Mouse (Mus musculus): ENCODE data around the gene Tmem132b. TPM values are rescaled to one million over a fixed set of nuclear protein-coding genes. Genes with fewer than 3 reads are reported as not detected.

Gene Tmem132b
- polyA plus RNA-seq, 1 experiment from 2014 or later: 0.11 TPM

DNA sequence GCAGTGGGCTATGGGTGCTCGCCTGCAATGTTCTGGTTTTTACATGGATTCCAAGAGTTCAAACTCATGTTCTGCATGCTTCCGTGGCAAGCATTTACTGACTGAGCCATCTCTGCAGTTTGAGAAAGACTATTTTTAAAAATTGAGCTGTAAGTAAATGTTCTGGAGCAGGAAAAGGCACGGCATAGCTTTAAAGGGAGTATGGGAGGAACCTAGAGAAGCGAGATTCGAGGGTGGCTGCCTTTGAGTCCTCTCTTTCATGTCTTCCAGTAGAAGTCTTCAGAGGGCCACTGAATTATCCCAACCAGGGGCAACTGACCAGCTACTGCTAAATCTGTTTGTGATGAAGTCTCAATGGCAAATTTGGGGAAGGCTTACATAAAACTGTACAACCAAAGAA, 221.0 kb downstream of the Tmem132b start:
- H3K36me3 ChIP-seq: no peaks in the 10 kb centered on the region
- no peaks in the 10 kb centered on the region for H3K9me3 ChIP-seq
- no peaks in the 10 kb centered on the region for H3K4me1 ChIP-seq
- 74% methylated on average over 5 of the region's 5 CpGs for WGBS
- no peak overlapping the region for H3K9ac ChIP-seq
- no peak for ATAC-seq (ENCODE audit: borderline replicate concordance, extremely low read depth, low FRiP score, low TSS enrichment)
- H3K4me3 ChIP-seq: no peak overlapping the region
- no peaks in the 10 kb centered on the region for H3K27me3 ChIP-seq
- no peak overlapping the region for H3K4me2 ChIP-seq
- no peak overlapping the region for H3K27ac ChIP-seq

DNA sequence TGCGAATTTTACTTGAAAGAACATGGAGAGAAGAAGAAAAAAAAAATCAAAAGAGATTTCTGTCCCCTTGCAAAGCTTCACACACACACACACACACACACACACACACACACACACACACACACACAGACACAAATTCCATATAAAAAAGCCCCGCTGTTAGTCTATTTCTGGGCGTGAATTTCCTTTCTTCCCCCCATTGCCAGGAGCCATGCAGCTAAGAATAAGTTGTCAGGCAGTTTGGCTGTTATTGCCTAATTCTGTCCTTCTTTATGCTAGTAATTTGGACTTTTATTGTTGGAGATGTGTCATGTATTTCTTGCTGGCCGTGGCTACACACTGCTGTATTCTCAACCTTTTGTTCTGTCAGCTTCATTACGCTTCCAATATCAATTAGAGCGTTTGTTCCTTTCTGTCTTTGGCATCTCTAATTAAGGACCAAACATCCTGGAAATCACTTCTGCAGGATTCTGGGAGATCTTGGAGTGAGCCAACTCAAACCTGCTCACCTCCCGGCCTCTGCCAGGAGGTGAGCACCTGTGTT, 225.5 kb downstream of the Tmem132b start:
- no peak overlapping the region for H3K9ac ChIP-seq
- no peak overlapping the region for H3K4me2 ChIP-seq
- WGBS: 86% methylated on average over 7 of the region's 7 CpGs
- no peak overlapping the region for H3K27ac ChIP-seq
- H3K4me3 ChIP-seq: no peak overlapping the region
- no peaks in the 10 kb centered on the region for H3K36me3 ChIP-seq
- no peak for ATAC-seq (ENCODE audit: borderline replicate concordance, extremely low read depth, low FRiP score, low TSS enrichment)
- H3K9me3 ChIP-seq: no peaks in the 10 kb centered on the region
- no peaks in the 10 kb centered on the region for H3K27me3 ChIP-seq
- no peaks in the 10 kb centered on the region for H3K4me1 ChIP-seq

DNA sequence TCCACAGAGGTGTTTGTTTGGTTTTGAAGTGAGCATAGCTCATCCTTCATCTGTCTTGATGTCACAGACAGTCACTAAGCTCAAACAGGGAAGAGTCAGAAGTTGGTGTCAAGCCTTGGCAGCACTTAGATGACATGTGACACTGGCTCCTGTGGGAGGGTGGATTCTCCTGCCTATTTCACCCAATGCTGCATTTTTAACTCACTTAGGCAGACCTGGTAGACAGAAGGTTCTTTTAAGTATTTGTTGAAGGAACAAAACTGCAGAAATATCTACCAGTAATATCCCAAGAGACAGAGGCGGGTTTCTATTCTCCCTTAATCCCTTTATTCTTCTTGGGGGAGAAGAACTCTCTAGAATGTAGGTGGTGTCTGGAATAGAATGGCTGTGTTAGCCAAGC, 226.9 kb downstream of the Tmem132b start:
- Histone ChIP-seq H3K9ac (no peak overlapping the region), H3K36me3 (no peaks in the 10 kb centered on the region), H3K4me2 (no peak overlapping the region), H3K4me1 (no peaks in the 10 kb centered on the region), H3K27me3 (no peaks in the 10 kb centered on the region), H3K9me3 (0 out of 2 replicates have a peak, but pooled peaks cover 7% of the 10 kb centered on the region), H3K4me3 (no peak overlapping the region), H3K27ac (no peak overlapping the region)
- 68% methylated on average over 1 of the region's 1 CpGs for WGBS
- no peak for ATAC-seq (ENCODE audit: borderline replicate concordance, extremely low read depth, low FRiP score, low TSS enrichment)

DNA sequence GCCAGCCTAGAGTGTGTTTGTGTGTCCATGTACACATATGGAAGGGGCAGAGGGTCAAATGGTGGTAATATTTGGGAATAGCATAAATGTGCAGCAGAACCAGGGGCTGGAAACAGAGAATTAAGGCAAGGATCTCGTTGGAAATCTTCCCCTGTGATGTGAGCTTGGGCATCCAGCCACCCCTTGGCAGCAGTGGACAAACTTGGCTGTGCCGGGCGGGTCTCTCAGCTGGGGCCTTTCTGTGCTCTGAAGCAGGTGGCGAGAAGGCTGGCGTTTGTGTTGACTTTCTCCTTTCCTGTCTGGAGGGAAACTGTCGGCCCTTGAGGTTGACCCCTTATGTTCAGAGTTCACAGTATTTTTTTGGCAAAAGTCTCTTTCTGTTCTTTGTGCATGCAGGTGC, 235.4 kb downstream of the Tmem132b start:
- no peak overlapping the region for H3K4me2 ChIP-seq
- no peaks in the 10 kb centered on the region for H3K4me1 ChIP-seq
- no peak overlapping the region for H3K4me3 ChIP-seq
- WGBS: 52% methylated on average over 6 of the region's 6 CpGs
- H3K27ac ChIP-seq: no peak overlapping the region
- no peak for ATAC-seq (ENCODE audit: borderline replicate concordance, extremely low read depth, low FRiP score, low TSS enrichment)
- no peaks in the 10 kb centered on the region for H3K27me3 ChIP-seq
- H3K36me3 ChIP-seq: no peaks in the 10 kb centered on the region
- no peak overlapping the region for H3K9ac ChIP-seq
- 0 out of 2 replicates have a peak, but pooled peaks cover 7% of the 10 kb centered on the region for H3K9me3 ChIP-seq

DNA sequence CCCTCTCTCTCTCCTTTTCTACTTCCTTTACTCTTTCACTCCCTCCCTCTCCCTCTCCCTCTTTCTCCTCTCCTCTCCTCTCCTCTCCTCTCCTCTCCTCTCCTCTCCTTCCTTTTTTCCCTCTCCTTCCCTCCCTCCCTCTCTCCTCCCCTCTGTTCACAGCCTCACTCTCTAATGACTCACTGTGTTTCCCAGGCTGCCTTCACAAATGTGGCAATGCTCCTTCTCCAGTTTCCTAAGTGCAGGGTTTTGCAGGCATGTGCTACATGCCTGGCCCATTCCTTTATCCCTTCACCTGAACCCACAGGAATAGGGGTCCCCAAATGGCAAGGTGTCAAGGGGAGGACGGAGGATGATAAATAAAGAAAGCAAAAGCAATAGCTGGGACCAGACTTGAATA, 236.4 kb downstream of the Tmem132b start:
- H3K4me2 ChIP-seq: no peak overlapping the region
- no peaks in the 10 kb centered on the region for H3K36me3 ChIP-seq
- no peak overlapping the region for H3K4me3 ChIP-seq
- H3K27ac ChIP-seq: no peak overlapping the region
- H3K9ac ChIP-seq: no peak overlapping the region
- WGBS: 28% methylated on average over 1 of the region's 1 CpGs
- 0 out of 2 replicates have a peak, but pooled peaks cover 3% of the 10 kb centered on the region for H3K9me3 ChIP-seq
- no peak for ATAC-seq (ENCODE audit: borderline replicate concordance, extremely low read depth, low FRiP score, low TSS enrichment)
- no peaks in the 10 kb centered on the region for H3K27me3 ChIP-seq
- no peaks in the 10 kb centered on the region for H3K4me1 ChIP-seq

DNA sequence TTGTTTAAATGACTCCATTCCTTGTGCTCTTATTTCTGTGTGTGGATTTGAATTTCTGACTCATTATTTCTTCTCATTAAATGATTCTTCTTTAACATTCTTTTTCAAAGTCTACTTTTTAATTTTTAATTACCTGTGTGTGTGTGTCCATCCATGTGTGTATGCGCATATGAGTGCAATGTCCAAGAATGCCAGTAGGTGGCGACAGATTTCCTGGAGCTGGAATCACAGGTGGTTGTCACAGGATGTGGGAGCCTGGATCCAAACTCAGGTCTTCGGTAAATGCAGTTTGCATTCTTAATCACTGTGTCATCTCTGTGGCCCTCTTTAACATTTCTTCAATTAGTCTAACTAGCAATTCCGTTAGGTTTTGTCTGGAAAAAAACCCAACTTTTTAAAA, 240.7 kb downstream of the Tmem132b start:
- H3K27ac ChIP-seq: no peak overlapping the region
- ATAC-seq (ENCODE audit: borderline replicate concordance, extremely low read depth, low FRiP score, low TSS enrichment): no peak
- 88% methylated on average over 4 of the region's 4 CpGs for WGBS
- H3K4me2 ChIP-seq: no peak overlapping the region
- no peaks in the 10 kb centered on the region for H3K9me3 ChIP-seq
- H3K4me1 ChIP-seq: no peaks in the 10 kb centered on the region
- no peaks in the 10 kb centered on the region for H3K27me3 ChIP-seq
- H3K9ac ChIP-seq: no peak overlapping the region
- no peaks in the 10 kb centered on the region for H3K36me3 ChIP-seq
- no peak overlapping the region for H3K4me3 ChIP-seq

DNA sequence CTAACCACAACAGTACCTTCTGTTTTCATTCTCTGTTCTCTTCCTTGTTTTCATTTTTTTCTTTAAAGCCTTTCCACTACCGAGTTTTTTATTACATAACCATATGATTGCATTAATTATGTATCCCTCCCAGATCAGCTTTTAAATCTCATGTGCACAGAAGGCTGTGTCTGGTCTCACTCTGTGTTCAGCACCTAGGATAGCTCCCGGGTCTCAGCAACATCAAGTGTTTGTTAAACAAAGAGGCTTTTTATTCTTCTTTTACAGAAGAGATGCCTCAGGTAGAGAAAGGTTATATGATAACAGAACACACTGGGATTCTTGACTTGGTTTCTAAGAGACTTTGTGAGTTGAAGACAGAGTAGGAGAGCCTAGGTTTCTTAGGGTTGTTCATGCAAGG, 241.2 kb downstream of the Tmem132b start:
- Histone ChIP-seq H3K9me3 (no peaks in the 10 kb centered on the region), H3K27ac (no peak overlapping the region), H3K9ac (no peak overlapping the region), H3K4me1 (no peaks in the 10 kb centered on the region), H3K4me3 (no peak overlapping the region), H3K36me3 (no peaks in the 10 kb centered on the region), H3K27me3 (no peaks in the 10 kb centered on the region), H3K4me2 (no peak overlapping the region)
- WGBS: 22% methylated on average over 2 of the region's 2 CpGs
- no peak for ATAC-seq (ENCODE audit: borderline replicate concordance, extremely low read depth, low FRiP score, low TSS enrichment)

DNA sequence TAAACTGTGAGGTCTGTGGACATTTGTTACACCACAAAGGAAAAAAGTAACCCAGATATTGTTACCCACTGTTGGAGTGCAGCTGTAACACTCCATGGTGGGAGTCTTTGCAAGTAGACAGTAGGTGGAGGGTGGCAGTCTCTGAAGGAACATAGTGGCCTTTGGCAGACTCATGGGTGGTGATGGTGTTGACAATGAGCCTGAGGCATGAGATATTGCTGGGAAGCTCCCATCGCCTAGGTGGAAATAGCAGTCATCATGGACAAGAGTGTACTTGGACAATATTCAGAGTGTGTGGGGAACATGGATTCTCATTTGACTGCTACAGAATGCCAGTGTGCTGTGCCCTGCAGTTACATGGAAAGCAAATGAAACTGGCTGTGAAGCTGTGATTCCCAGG, 248.8 kb downstream of the Tmem132b start:
- H3K9me3 ChIP-seq: 0 out of 2 replicates have a peak, but pooled peaks cover 7% of the 10 kb centered on the region
- 83% methylated on average over 1 of the region's 1 CpGs for WGBS

DNA sequence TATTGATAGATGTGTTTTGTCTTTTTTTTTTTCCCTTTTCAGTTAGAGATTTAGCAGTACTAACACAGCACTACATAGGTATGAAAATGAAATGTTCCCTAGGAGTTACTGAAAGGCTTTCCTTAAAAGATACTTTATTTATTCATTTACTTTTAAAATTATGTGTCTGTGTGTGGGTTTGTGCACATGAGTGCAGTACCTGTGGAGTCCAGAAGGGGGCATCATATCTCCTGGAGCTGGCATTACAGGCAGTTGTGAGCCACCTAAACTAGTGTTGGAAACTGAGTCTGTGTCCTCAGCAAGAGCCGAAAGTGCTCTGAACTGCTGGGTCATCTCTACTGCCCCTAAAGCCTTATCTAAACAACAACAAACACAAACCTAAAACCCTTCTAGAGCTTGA, 261.1 kb downstream of the Tmem132b start:
- H3K27me3 ChIP-seq: no peaks in the 10 kb centered on the region
- no peak overlapping the region for H3K27ac ChIP-seq
- no peaks in the 10 kb centered on the region for H3K36me3 ChIP-seq
- no peak for ATAC-seq (ENCODE audit: borderline replicate concordance, extremely low read depth, low FRiP score, low TSS enrichment)
- H3K4me2 ChIP-seq: no peak overlapping the region
- H3K9me3 ChIP-seq: no peaks in the 10 kb centered on the region
- H3K9ac ChIP-seq: no peak overlapping the region
- 83% methylated on average over 1 of the region's 1 CpGs for WGBS
- H3K4me1 ChIP-seq: no peaks in the 10 kb centered on the region
- H3K4me3 ChIP-seq: no peak overlapping the region

More for the DNA sequence above, 248.8 kb downstream of the Tmem132b start:
- H3K4me1 ChIP-seq: no peaks in the 10 kb centered on the region
- H3K4me3 ChIP-seq: no peak overlapping the region
- H3K27ac ChIP-seq: no peak overlapping the region
- H3K4me2 ChIP-seq: no peak overlapping the region
- ATAC-seq (ENCODE audit: borderline replicate concordance, extremely low read depth, low FRiP score, low TSS enrichment): no peak
- no peak overlapping the region for H3K9ac ChIP-seq
- H3K36me3 ChIP-seq: no peaks in the 10 kb centered on the region
- no peaks in the 10 kb centered on the region for H3K27me3 ChIP-seq

DNA sequence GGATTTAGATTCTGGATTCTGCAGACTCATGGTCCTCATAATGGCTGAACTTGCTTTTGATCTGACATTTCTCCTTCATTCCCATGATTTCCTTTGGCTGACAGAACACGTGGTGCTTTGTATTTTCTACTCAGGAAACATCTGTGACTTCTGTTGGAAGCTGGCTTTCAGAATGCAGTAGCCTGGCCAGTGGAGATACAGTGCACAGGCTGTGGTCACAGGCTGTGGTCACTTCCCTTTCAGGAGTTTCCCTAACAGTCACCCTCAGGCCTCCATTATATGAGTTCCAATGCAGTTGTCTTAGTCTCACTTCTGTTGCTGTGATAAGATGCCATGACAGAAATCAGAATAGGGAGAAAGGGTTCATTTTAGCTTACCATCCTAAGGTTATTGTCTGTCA, 262.7 kb downstream of the Tmem132b start:
- Histone ChIP-seq H3K27me3 (no peaks in the 10 kb centered on the region), H3K9me3 (no peaks in the 10 kb centered on the region), H3K4me3 (no peak overlapping the region), H3K4me1 (no peaks in the 10 kb centered on the region), H3K36me3 (no peaks in the 10 kb centered on the region), H3K9ac (no peak overlapping the region), H3K4me2 (no peak overlapping the region), H3K27ac (no peak overlapping the region)
- no peak for ATAC-seq (ENCODE audit: borderline replicate concordance, extremely low read depth, low FRiP score, low TSS enrichment)
- 63% methylated on average over 1 of the region's 1 CpGs for WGBS

DNA sequence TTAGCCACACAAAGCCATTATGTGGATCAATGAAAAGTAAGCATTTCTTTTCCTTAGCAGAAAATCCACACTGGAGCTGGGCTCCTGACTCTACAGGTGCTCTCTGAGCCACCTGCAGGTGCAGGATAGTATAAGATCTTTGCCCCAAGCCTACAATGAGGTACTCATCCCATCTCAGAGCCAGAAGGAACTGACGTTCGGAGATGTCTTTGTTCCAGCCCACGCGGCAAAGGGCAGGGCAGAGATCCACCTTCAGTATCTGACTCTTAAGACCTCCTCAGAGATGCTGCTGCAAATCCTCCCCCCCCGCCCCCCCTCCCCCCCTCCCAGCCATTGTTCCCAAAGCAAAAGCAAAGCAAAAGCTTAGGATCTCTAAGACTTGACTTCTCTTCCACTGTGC, 268.0 kb downstream of the Tmem132b start:
- Histone ChIP-seq H3K4me2 (no peak overlapping the region), H3K9me3 (no peaks in the 10 kb centered on the region), H3K4me1 (no peaks in the 10 kb centered on the region), H3K27ac (no peak overlapping the region), H3K9ac (no peak overlapping the region), H3K36me3 (no peaks in the 10 kb centered on the region), H3K4me3 (no peak overlapping the region), H3K27me3 (no peaks in the 10 kb centered on the region)
- WGBS: 45% methylated on average over 5 of the region's 5 CpGs
- no peak for ATAC-seq (ENCODE audit: borderline replicate concordance, extremely low read depth, low FRiP score, low TSS enrichment)

DNA sequence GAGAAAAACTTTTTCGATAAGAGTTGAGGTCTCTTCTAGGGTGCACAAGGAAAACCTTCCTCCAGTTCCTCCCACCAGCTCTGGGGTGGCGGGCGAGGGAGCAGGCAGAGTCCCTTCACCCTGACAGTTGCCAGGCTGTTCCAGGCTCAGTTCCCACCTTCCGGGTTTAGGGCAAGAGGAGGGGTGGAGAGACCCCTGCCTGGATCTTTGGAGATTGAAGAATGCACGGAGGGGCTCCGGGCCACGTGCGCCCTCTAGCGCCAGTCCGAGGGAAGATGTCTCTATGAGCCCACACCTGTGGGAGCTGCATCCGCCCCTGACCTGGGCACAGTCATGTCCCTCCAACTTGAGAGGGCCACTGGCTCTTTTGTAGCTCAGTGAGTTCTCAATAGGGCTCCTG, 268.5 kb downstream of the Tmem132b start:
- Histone ChIP-seq H3K27ac (no peak overlapping the region), H3K36me3 (no peaks in the 10 kb centered on the region), H3K27me3 (no peaks in the 10 kb centered on the region), H3K4me1 (no peaks in the 10 kb centered on the region), H3K9ac (no peak overlapping the region), H3K4me3 (no peak overlapping the region), H3K9me3 (no peaks in the 10 kb centered on the region), H3K4me2 (no peak overlapping the region)
- WGBS: 11% methylated on average over 11 of the region's 11 CpGs
- no peak for ATAC-seq (ENCODE audit: borderline replicate concordance, extremely low read depth, low FRiP score, low TSS enrichment)

DNA sequence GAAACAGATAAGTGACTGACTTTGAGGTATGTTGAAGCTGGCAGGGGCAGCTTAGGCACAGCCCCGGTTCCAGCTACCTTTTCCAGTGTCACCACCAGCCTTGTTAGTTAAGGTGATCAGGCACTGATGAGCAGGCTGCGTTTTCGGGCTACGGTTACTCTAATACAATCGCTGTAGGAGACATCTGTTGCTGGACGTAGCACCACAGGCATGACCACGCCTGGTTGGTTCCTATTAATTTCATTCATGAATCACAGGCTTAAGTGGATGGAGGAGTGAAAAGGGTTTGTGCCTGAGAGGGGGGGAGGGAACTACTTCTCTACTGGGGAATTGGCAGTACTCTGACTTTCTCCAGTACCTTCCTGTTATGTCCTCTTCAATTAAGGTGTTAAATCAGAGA, 271.2 kb downstream of the Tmem132b start:
- no peak for ATAC-seq (ENCODE audit: borderline replicate concordance, extremely low read depth, low FRiP score, low TSS enrichment)
- no peaks in the 10 kb centered on the region for H3K9me3 ChIP-seq

More for the DNA sequence above, 271.2 kb downstream of the Tmem132b start:
- H3K4me3 ChIP-seq: no peak overlapping the region
- 77% methylated on average over 7 of the region's 7 CpGs for WGBS
- no peaks in the 10 kb centered on the region for H3K36me3 ChIP-seq
- H3K9ac ChIP-seq: no peak overlapping the region
- H3K4me2 ChIP-seq: no peak overlapping the region
- no peaks in the 10 kb centered on the region for H3K27me3 ChIP-seq
- no peak overlapping the region for H3K27ac ChIP-seq
- H3K4me1 ChIP-seq: no peaks in the 10 kb centered on the region

Measured in lung, embryonic 15.5 days (tissue).